Mouse (Mus musculus): ENCODE data around the gene Zdhhc1. TPM values are rescaled to one million over a fixed set of nuclear protein-coding genes. Genes with fewer than 3 reads are reported as not detected.

Gene Zdhhc1
- polyA plus RNA-seq, 1 experiment from 2014 or later, result 19.0 TPM

- peak; percentile 92 for ATAC-seq (ENCODE audit: low FRiP score)
- peaks cover 40% of the 10 kb centered on the region for H3K4me1 ChIP-seq (replicated peaks; ENCODE audit: control insufficient read depth, insufficient read depth, low read length)
- H3K4me3 ChIP-seq (ENCODE audit: low read depth, low read length), result peak within 1 kb of the TSS; percentile 43
- peaks cover 8% of the 10 kb centered on the region for H3K27me3 ChIP-seq (ENCODE audit: control insufficient read depth, insufficient read depth, low read length)
- WGBS, result 4% methylated on average over 25 of the region's 25 CpGs
- H3K36me3 ChIP-seq (ENCODE audit: control insufficient read depth, insufficient read depth, low read length), result 0 out of 2 replicates have a peak, but pooled peaks cover 2% of the 10 kb centered on the region
- H3K27ac ChIP-seq (ENCODE audit: low read depth, low read length), result peak within 1 kb of the TSS; percentile 91
- peak within 1 kb of the TSS; percentile 54 for H3K9ac ChIP-seq (ENCODE audit: low read depth, low read length)
- peak; percentile 95 for DNase-seq (ENCODE audit: low spot score)
- peak within 1 kb of the TSS; percentile 65 for H3K4me2 ChIP-seq (replicated peaks; ENCODE audit: low read depth, low read length)
- no peaks in the 10 kb centered on the region for H3K9me3 ChIP-seq (ENCODE audit: control insufficient read depth, low read length)
These were observed 25.2 kb downstream of the Zdhhc1 start, which contains the start of gene Tppp3 for GRCm38 (mm10) chr8:105471314-105472015. Tppp3 (minus strand) TSS chr8:105471526.

DNA sequence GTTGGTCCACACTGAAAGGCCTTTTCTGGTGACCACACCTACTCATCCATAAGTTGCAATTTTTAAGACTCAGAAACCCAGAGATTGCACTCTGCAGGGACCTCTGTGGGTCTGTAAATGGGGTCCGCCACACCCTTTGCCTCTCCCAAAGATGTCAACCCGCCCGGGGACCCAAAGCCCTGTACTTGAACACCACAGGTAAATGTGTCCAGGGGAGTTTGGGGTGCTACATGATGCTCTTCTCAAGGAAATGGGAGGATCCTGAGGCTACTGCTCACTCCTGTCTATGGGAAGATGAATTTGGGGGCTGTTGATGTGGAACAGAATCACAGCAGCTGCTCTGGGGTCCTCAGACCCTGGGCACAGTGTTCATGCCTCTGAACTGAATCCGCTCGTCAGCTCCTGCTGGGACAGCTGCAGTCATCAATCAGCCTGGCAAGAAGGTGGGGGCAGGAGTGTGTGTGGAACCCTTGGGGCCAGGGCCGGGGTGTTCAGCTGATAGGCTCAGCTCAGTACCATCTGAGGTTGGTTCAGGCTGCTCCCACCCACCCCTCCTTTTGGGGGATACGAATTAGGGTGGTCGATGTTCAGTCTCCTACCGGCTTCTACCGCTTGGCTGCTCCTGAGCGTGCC is 25.9 kb downstream of the Zdhhc1 start:
- no peak for DNase-seq (ENCODE audit: low spot score)
- Histone ChIP-seq H3K27me3 (ENCODE audit: control insufficient read depth, insufficient read depth, low read length) (peaks cover 8% of the 10 kb centered on the region), H3K4me1 (replicated peaks; ENCODE audit: control insufficient read depth, insufficient read depth, low read length) (peaks cover 40% of the 10 kb centered on the region), H3K9me3 (ENCODE audit: control insufficient read depth, low read length) (no peaks in the 10 kb centered on the region), H3K4me3 (ENCODE audit: low read depth, low read length) (peak overlapping the region; percentile 43), H3K9ac (ENCODE audit: low read depth, low read length) (peak overlapping the region; percentile 54), H3K4me2 (replicated peaks; ENCODE audit: low read depth, low read length) (peak overlapping the region; percentile 65), H3K36me3 (ENCODE audit: control insufficient read depth, insufficient read depth, low read length) (0 out of 2 replicates have a peak, but pooled peaks cover 2% of the 10 kb centered on the region), H3K27ac (ENCODE audit: low read depth, low read length) (peak overlapping the region; percentile 91)
- 18% methylated on average over 11 of the region's 11 CpGs for WGBS
- peak; percentile 84 for ATAC-seq (ENCODE audit: low FRiP score)

DNA sequence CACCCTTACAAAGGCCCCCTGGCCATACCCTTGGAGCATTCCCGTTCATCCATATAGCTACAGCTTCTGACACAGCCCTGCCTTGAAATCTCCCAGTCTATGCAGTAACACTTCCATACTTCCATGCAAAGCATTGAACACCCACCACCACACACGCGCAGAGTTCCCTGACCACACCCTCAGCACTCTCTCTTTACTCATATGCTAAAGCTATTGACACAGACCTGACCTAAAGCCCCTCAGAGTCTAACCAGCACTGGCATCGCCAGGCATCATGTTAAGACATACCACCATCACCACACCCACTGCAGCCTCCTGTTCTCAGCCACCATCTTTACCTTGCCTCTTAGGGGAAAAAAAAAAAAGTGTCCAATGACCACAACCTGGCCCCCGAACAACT is 26.4 kb downstream of the Zdhhc1 start:
- 59% methylated on average over 5 of the region's 5 CpGs for WGBS
- Histone ChIP-seq H3K27me3 (ENCODE audit: control insufficient read depth, insufficient read depth, low read length) (peaks cover 8% of the 10 kb centered on the region), H3K4me2 (replicated peaks; ENCODE audit: low read depth, low read length) (peak overlapping the region; percentile 65), H3K4me3 (ENCODE audit: low read depth, low read length) (peak overlapping the region; percentile 43), H3K4me1 (replicated peaks; ENCODE audit: control insufficient read depth, insufficient read depth, low read length) (peaks cover 38% of the 10 kb centered on the region), H3K9ac (ENCODE audit: low read depth, low read length) (peak overlapping the region; percentile 54), H3K9me3 (ENCODE audit: control insufficient read depth, low read length) (no peaks in the 10 kb centered on the region), H3K27ac (ENCODE audit: low read depth, low read length) (peak overlapping the region; percentile 91), H3K36me3 (ENCODE audit: control insufficient read depth, insufficient read depth, low read length) (0 out of 2 replicates have a peak, but pooled peaks cover 2% of the 10 kb centered on the region)
- DNase-seq (ENCODE audit: low spot score) (no peak), ATAC-seq (ENCODE audit: low FRiP score) (no peak)

DNA sequence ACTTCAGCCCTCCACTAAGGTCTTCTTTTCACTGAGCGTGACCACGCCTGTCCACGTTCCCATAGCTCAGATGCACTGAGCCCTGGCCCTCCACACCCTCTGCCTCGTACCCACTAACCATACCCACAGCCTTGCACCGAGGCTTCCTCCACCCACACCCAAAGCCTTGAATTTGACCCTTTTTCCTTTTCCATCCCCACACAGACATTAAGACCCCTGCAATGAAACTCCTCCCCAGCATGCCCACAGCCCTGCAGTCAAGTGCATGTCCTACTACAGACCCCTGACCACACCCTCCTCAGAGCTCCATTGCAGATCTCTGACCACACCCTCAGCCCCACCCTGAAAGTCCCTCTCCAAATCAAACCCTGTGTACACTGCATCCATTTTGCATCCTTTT is 26.9 kb downstream of the Zdhhc1 start:
- Histone ChIP-seq H3K4me2 (replicated peaks; ENCODE audit: low read depth, low read length) (peak overlapping the region; percentile 65), H3K27ac (ENCODE audit: low read depth, low read length) (peak overlapping the region; percentile 91), H3K4me3 (ENCODE audit: low read depth, low read length) (peak overlapping the region; percentile 43), H3K36me3 (ENCODE audit: control insufficient read depth, insufficient read depth, low read length) (0 out of 2 replicates have a peak, but pooled peaks cover 2% of the 10 kb centered on the region), H3K9ac (ENCODE audit: low read depth, low read length) (peak overlapping the region; percentile 54), H3K9me3 (ENCODE audit: control insufficient read depth, low read length) (no peaks in the 10 kb centered on the region), H3K27me3 (ENCODE audit: control insufficient read depth, insufficient read depth, low read length) (peaks cover 6% of the 10 kb centered on the region), H3K4me1 (replicated peaks; ENCODE audit: control insufficient read depth, insufficient read depth, low read length) (peaks cover 34% of the 10 kb centered on the region)
- DNase-seq (ENCODE audit: low spot score), result peak; percentile 11
- ATAC-seq (ENCODE audit: low FRiP score), result no peak
- 91% methylated on average over 5 of the region's 5 CpGs for WGBS

DNA sequence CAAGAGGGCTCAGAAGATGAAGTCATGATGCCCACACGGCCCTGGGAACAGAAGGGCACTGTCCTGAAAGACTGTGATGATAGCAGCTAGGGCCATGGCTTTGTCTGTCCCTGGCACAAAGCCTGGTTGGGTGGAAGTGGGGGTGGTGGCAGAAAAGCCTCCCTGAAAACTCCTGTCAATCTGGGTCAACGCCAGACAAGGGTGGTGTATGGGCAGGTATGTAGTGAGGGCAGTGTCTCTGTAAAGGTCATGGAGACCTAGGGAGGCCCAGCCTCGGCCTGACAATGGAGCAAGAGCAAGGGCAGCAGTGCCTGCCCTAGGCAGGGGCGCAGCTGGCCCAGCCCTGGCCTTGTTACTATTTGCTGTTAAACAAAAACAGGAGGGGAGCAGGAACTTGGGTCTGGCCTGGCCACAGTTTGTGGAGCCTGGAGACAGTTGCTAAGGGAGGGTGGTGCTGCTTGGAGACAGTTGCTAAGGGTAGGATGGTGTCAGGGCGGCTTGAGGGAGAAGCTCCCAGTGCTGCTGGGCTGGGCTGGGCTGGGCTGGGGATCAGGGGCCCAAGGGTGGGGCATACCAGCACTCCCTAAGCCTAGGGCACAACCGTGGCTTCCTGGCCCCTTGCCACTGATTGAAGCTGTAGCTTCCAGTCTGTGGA is 27.5 kb downstream of the Zdhhc1 start:
- WGBS, result 33% methylated on average over 6 of the region's 6 CpGs
- H3K4me3 ChIP-seq (ENCODE audit: low read depth, low read length), result no peak overlapping the region
- peak overlapping the region; percentile 42 for H3K9ac ChIP-seq (ENCODE audit: low read depth, low read length)

GRCm38 (mm10) chr8:105468002-105468720 is 28.5 kb downstream of the Zdhhc1 start:
- 92% methylated on average over 27 of the region's 27 CpGs for WGBS
- no peak overlapping the region for H3K4me2 ChIP-seq (replicated peaks; ENCODE audit: low read depth, low read length)
- no peak for ATAC-seq (ENCODE audit: low FRiP score)
- no peak overlapping the region for H3K9ac ChIP-seq (ENCODE audit: low read depth, low read length)
- H3K27ac ChIP-seq (ENCODE audit: low read depth, low read length), result peak overlapping the region; percentile 91
- H3K27me3 ChIP-seq (ENCODE audit: control insufficient read depth, insufficient read depth, low read length), result peaks cover 3% of the 10 kb centered on the region
- H3K9me3 ChIP-seq (ENCODE audit: control insufficient read depth, low read length), result no peaks in the 10 kb centered on the region
- 0 out of 2 replicates have a peak, but pooled peaks cover 2% of the 10 kb centered on the region for H3K36me3 ChIP-seq (ENCODE audit: control insufficient read depth, insufficient read depth, low read length)
- no peak for DNase-seq (ENCODE audit: low spot score)
- H3K4me1 ChIP-seq (replicated peaks; ENCODE audit: control insufficient read depth, insufficient read depth, low read length), result peaks cover 27% of the 10 kb centered on the region
- H3K4me3 ChIP-seq (ENCODE audit: low read depth, low read length), result no peak overlapping the region

More for the DNA sequence above, 27.5 kb downstream of the Zdhhc1 start:
- ATAC-seq (ENCODE audit: low FRiP score) (peak; percentile 60), DNase-seq (ENCODE audit: low spot score) (peak; percentile 74)
- H3K36me3 ChIP-seq (ENCODE audit: control insufficient read depth, insufficient read depth, low read length), result 0 out of 2 replicates have a peak, but pooled peaks cover 2% of the 10 kb centered on the region
- no peaks in the 10 kb centered on the region for H3K9me3 ChIP-seq (ENCODE audit: control insufficient read depth, low read length)
- peak overlapping the region; percentile 91 for H3K27ac ChIP-seq (ENCODE audit: low read depth, low read length)
- H3K27me3 ChIP-seq (ENCODE audit: control insufficient read depth, insufficient read depth, low read length), result peaks cover 6% of the 10 kb centered on the region
- H3K4me2 ChIP-seq (replicated peaks; ENCODE audit: low read depth, low read length), result peak overlapping the region; percentile 65
- peaks cover 29% of the 10 kb centered on the region for H3K4me1 ChIP-seq (replicated peaks; ENCODE audit: control insufficient read depth, insufficient read depth, low read length)

DNA sequence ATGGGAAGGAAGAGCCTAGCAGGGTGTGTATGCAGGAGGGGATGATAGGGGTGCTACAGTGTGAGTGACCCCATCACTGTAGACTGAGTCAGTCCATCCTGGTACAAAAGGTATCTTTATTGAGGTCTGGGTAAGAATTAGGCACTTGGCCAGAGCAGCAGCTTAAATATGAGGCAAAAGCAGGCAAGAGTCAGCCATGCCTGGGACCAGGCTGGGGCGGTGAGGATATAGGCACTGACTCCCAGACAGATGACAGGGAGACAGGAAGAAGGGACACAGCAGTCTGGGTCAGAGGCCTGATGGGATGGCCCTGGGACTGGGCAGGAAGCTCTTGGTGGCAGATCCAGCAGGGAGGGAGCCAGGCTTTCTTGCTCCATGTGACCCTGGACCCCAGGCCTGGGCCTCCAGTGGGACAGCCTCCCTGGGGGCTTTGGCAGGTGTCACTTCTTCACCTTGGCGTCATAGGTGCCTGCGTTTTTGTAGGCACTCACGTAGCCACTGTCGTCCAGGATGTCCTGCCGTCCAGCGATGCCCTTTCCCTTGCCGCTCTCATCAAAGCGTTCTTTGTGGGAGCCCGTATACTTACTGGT is 29.2 kb downstream of the Zdhhc1 start:
- H3K9ac ChIP-seq (ENCODE audit: low read depth, low read length), result no peak overlapping the region
- no peak for ATAC-seq (ENCODE audit: low FRiP score)
- H3K4me1 ChIP-seq (replicated peaks; ENCODE audit: control insufficient read depth, insufficient read depth, low read length), result peaks cover 22% of the 10 kb centered on the region

More for the DNA sequence above, 29.2 kb downstream of the Zdhhc1 start:
- DNase-seq (ENCODE audit: low spot score), result no peak
- no peak overlapping the region for H3K4me2 ChIP-seq (replicated peaks; ENCODE audit: low read depth, low read length)
- H3K27ac ChIP-seq (ENCODE audit: low read depth, low read length), result no peak overlapping the region
- 92% methylated on average over 10 of the region's 10 CpGs for WGBS
- no peaks in the 10 kb centered on the region for H3K9me3 ChIP-seq (ENCODE audit: control insufficient read depth, low read length)
- no peaks in the 10 kb centered on the region; the same call in 1 of the 2 replicates for H3K27me3 ChIP-seq (ENCODE audit: control insufficient read depth, insufficient read depth, low read length)
- H3K36me3 ChIP-seq (ENCODE audit: control insufficient read depth, insufficient read depth, low read length), result 0 out of 2 replicates have a peak, but pooled peaks cover 2% of the 10 kb centered on the region
- H3K4me3 ChIP-seq (ENCODE audit: low read depth, low read length), result no peak overlapping the region
